8 mouse cellular contexts compared by ENCODE assay signal in the genomic region with DNA sequence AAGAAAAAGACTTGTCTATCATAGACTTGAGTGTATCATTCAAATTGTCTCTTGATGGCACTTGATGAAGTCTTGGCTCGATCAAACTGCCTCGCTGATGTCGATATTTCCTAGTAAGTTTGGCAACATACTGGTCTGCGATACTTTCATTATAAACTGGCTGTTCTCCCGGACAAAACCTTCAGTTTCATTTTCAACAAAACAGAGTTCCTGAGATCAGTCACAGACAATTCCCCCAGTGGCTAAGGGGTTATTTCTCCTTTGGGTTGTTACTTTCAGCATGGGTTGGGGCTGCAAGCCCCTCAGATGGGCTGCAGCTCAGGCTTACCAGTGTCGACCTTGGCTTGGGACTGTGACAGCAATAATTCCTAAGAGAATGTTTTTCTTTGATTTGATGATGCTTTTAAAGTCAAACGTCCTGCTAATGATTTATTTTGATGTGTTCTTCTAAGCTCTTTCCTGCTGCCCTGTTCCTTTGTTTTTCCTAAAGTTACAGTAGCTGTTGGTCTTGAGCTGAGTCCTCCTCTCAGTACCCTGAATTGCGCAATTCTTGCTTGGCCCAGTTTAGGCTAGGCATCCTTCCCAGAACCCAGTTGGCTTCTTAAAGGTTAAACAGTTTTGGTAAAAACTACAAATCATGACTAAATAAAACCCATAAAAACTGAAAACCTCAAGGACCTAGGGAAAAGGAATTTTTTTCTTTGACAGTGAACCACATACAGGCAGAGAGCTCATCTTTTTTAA.
DNase-seq lines count a peak whose midpoint lies in the region; ATAC-seq lines count a peak whose summit lies in the region.

No protein-coding gene starts in this region.

- H3K4me2 ChIP-seq in limb, embryonic 15.5 days = peak overlapping the region; percentile 22; the same call in 1 of the 2 replicates
- no peak overlapping the region for H3K4me2 ChIP-seq in midbrain, embryonic 14.5 days (ENCODE audit: low read length)

- no peak overlapping the region for H3K9ac ChIP-seq in limb, embryonic 15.5 days
- H3K9ac ChIP-seq in midbrain, embryonic 14.5 days (replicated peaks; ENCODE audit: low read length) = no peak overlapping the region

- peak overlapping the region; percentile 74 for H3K27ac ChIP-seq in limb, embryonic 15.5 days
- no peak overlapping the region for H3K27ac ChIP-seq in midbrain, embryonic 14.5 days (replicated peaks; ENCODE audit: low read depth, low read length)

- no peak overlapping the region for H3K4me3 ChIP-seq in limb, embryonic 15.5 days
- H3K4me3 ChIP-seq in midbrain, embryonic 14.5 days (replicated peaks; ENCODE audit: low read depth, low read length) = no peak overlapping the region

- WGBS in limb, embryonic 15.5 days = 53% methylated on average over 8 of the region's 8 CpGs
- WGBS in midbrain, embryonic 14.5 days = 88% methylated on average over 8 of the region's 8 CpGs

- peaks cover 4% of the 10 kb centered on the region; the same call in 1 of the 2 replicates for H3K36me3 ChIP-seq in limb, embryonic 15.5 days
- H3K36me3 ChIP-seq in midbrain, embryonic 14.5 days (ENCODE audit: control insufficient read depth, insufficient read depth, low read length) = no peaks in the 10 kb centered on the region

- ATAC-seq in granulocyte monocyte progenitor cell, adult 5-6 weeks (replicated peaks; ENCODE audit: poor library complexity, severe bottlenecking) = peak; percentile 64
- no peak for ATAC-seq in limb, embryonic 15.5 days (ENCODE audit: insufficient number of reproducible peaks, low FRiP score, low TSS enrichment, low read depth)
- ATAC-seq in monocyte, adult 5-6 weeks (replicated peaks; ENCODE audit: insufficient number of reproducible peaks, low FRiP score, low TSS enrichment, poor library complexity, severe bottlenecking) = no peak
- no peak for ATAC-seq in midbrain, embryonic 14.5 days (ENCODE audit: low FRiP score, low TSS enrichment)

- peaks cover 20% of the 10 kb centered on the region for H3K4me1 ChIP-seq in limb, embryonic 15.5 days
- H3K4me1 ChIP-seq in midbrain, embryonic 14.5 days (ENCODE audit: control insufficient read depth, insufficient read depth, low read length) = peaks cover 9% of the 10 kb centered on the region; the same call in 1 of the 2 replicates

- DNase-seq in urinary bladder, postnatal 36 days (ENCODE audit: low spot score in 2 of 2) = peak; percentile 26 to 77
- DNase-seq in urinary bladder, postnatal 4 days (ENCODE audit: low spot score in 2 of 2) = no peak
- no peak for DNase-seq in layer of hippocampus, postnatal 36 days
- no peak for DNase-seq in midbrain, embryonic 14.5 days
- no peak for DNase-seq in layer of hippocampus, adult 11-12 months (ENCODE audit: low spot score)

- H3K27me3 ChIP-seq in limb, embryonic 15.5 days = no peaks in the 10 kb centered on the region
- no peaks in the 10 kb centered on the region for H3K27me3 ChIP-seq in midbrain, embryonic 14.5 days (ENCODE audit: control insufficient read depth, insufficient read depth, low read length)

- H3K9me3 ChIP-seq in limb, embryonic 15.5 days = no peaks in the 10 kb centered on the region
- H3K9me3 ChIP-seq in midbrain, embryonic 14.5 days (ENCODE audit: control insufficient read depth, low read length) = no peaks in the 10 kb centered on the region

Comparison
In these comparisons a context has a peak if more than half of its experiments do, and no peak if none do; other contexts are left out.
1. DNase-seq: peak in urinary bladder, postnatal 36 days (2 of 2); none in urinary bladder, postnatal 4 days (0 of 2), layer of hippocampus, postnatal 36 days (0 of 2), midbrain, embryonic 14.5 days (single experiment) and layer of hippocampus, adult 11-12 months (single experiment).